Mouse (Mus musculus): Measurements from ENCODE around the gene Tmem170. TPM values are rescaled to one million over a fixed set of nuclear protein-coding genes. Genes with fewer than 3 reads are reported as not detected.
"Not testable (repeated sequence)": the region's sequence is repeated elsewhere in the genome, so short reads cannot be mapped to it uniquely, and the experiment has no call there.

The Tmem170 gene
- polyA plus RNA-seq, 1 experiment: not detected

DNA sequence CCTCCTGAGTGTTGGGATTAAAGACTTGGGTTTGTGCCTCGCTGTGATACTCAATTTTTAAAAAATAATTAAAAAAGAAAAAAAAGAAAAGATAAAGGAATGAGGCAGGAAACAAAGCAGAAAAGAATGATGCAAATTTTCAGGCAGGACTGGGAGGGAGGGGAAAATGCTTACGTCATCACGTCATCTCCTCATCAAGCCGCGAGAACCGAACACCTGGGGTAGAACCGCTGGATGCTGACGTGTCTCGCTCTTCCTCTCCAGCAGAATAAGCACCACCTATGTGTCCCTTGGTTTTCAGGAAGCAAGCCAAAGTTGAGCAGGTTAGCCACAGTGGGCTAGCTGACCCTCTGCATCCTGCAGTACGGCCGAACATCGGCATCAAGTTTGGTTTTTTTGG is 20.6 kb downstream of the Tmem170 start:
- H3K36me3 ChIP-seq (replicated peaks; ENCODE audit: low read length): peaks cover 2% of the 10 kb centered on the region
- peaks cover 2% of the 10 kb centered on the region for H3K27me3 ChIP-seq (replicated peaks)
- no peak overlapping the region for H3K4me3 ChIP-seq (replicated peaks)
- no peaks in the 10 kb centered on the region for H3K9me3 ChIP-seq
- TF ChIP-seq GATA1 (IDR thresholded peaks at IDR 0.05; ENCODE audit: borderline replicate concordance, low read length): no peak
- no peak for TF ChIP-seq FLI1 (IDR thresholded peaks at IDR 0.05; ENCODE audit: low read length)
- H3K4me1 ChIP-seq: peaks cover 28% of the 10 kb centered on the region

DNA sequence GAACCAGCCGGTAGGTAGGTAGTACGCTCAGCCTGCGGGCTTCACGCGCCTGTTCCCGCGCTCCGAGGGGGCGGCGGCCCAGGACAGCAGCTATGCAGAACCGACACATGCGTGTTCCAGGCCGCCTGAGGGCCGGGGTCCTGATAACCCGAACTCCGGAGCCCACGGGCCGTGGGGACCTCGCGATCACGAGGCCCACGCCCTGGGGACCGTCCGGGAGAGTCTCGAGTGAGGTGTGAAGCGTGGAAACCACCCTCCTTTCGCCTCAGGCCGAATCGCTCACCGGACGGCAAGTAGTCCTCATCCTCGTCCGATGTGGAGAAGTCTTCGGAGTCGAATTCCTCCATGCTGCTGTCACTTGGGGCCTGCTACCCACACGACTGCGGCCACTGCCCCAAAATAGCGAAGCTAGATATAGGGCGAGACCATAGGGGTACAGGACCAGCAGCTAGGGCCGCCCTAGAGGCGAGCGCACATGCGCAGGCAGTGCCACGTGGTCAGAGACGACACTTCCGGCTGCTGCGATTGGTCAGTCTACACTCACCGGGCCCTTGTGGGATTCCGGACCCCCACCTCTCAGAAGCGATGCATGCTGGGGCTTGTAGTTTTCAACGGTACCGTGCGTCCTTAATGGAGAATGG is 22.6 kb downstream of the Tmem170 start, which contains the start of gene Cfdp1:
TSS of gene Cfdp1 (minus strand) at position 431 of the 641 bp plus-strand sequence.
- Histone ChIP-seq H3K9me3 (no peaks in the 10 kb centered on the region), H3K4me3 (replicated peaks) (peak within 1 kb of the TSS; percentile 100), H3K36me3 (replicated peaks; ENCODE audit: low read length) (peaks cover 10% of the 10 kb centered on the region), H3K4me1 (peaks cover 40% of the 10 kb centered on the region), H3K27me3 (replicated peaks) (peaks cover 2% of the 10 kb centered on the region)
- TF ChIP-seq FLI1 (IDR thresholded peaks at IDR 0.05; ENCODE audit: low read length) (peak; percentile 50; the same call in 1 of the 2 replicates), GATA1 (IDR thresholded peaks at IDR 0.05; ENCODE audit: borderline replicate concordance, low read length) (no peak)

GRCm38 (mm10) chr8:111853219-111853618 is 23.3 kb downstream of the Tmem170 start:
- Histone ChIP-seq H3K4me3 (replicated peaks) (peak overlapping the region; percentile 100), H3K4me1 (peaks cover 48% of the 10 kb centered on the region)
- not testable (repeated sequence) for H3K9me3 ChIP-seq

DNA sequence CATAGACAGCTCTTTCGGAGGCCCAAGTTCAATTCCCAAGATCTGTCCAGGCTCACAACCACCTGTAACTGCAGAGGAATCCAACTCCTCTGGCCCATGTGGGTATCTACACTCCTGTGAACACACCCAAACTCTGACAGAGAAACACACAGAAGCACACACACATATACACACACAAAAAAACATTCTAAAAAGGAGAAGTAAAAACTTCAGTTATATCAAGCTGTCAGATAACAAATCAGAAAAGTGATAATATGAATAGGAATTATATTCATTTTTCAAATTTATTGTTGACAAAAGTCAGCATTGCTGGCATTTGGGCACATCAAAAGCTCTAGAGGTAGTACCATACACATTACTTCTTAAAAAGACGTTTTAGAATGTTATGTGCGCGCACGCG is 29.8 kb downstream of the Tmem170 start:
- H3K36me3 ChIP-seq (replicated peaks; ENCODE audit: low read length): peaks cover 47% of the 10 kb centered on the region
- H3K4me3 ChIP-seq (replicated peaks): no peak overlapping the region
- TF ChIP-seq GATA1 (IDR thresholded peaks at IDR 0.05; ENCODE audit: borderline replicate concordance, low read length) (no peak), FLI1 (IDR thresholded peaks at IDR 0.05; ENCODE audit: low read length) (no peak)
- H3K4me1 ChIP-seq: peaks cover 33% of the 10 kb centered on the region
- no peaks in the 10 kb centered on the region for H3K9me3 ChIP-seq
- H3K27me3 ChIP-seq (replicated peaks): no peaks in the 10 kb centered on the region

More at GRCm38 (mm10) chr8:111853219-111853618, 23.3 kb downstream of the Tmem170 start:
- peaks cover 12% of the 10 kb centered on the region for H3K36me3 ChIP-seq (replicated peaks; ENCODE audit: low read length)
- not testable (repeated sequence) for H3K27me3 ChIP-seq (replicated peaks)

DNA sequence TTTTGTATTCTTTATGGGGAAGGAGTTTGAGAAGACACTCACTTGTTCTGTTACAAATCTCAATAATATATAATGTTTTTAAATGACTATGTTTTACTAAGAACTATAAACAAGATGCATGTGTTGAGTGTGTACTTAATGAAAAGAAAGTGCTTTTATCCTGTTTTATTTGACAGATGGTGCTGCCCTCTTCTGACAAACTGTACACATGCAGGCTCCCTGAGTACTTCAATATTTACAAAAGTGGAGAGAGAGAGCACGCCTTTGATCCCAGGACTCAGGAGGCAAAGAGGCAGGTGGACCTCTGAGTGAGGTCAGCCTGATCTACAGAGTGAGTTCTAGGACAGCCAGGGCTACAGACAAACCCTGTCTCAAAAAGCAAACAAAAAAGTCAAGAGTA is 41.0 kb downstream of the Tmem170 start:
- no peaks in the 10 kb centered on the region for H3K27me3 ChIP-seq (replicated peaks)
- H3K9me3 ChIP-seq: no peaks in the 10 kb centered on the region
- no peak for TF ChIP-seq GATA1 (IDR thresholded peaks at IDR 0.05; ENCODE audit: borderline replicate concordance, low read length)
- TF ChIP-seq FLI1 (IDR thresholded peaks at IDR 0.05; ENCODE audit: low read length): no peak
- H3K36me3 ChIP-seq (replicated peaks; ENCODE audit: low read length): peaks cover 76% of the 10 kb centered on the region
- H3K4me1 ChIP-seq: peaks cover 3% of the 10 kb centered on the region
- no peak overlapping the region for H3K4me3 ChIP-seq (replicated peaks)

DNA sequence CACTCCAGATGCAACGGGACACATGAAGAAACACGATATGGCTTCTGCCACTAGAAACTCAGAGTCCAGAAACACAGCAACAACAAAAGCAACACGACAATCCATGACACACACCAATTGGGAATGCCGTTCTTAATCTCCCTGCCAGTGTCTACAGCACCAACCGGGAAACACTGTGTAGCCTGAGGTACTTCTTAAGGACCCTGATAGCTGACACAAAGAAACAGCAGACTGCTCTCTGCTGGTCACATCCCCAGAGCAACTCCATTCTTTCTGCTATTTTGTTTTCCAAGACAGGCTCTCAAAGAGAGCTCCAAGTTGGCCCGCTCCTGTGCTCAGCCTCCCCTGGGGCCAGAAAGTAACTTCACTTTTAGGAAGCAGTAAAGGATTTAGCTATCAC is 42.5 kb downstream of the Tmem170 start:
- Histone ChIP-seq H3K9me3 (no peaks in the 10 kb centered on the region), H3K4me3 (replicated peaks) (no peak overlapping the region), H3K36me3 (replicated peaks; ENCODE audit: low read length) (peaks cover 79% of the 10 kb centered on the region), H3K27me3 (replicated peaks) (no peaks in the 10 kb centered on the region), H3K4me1 (peaks cover 3% of the 10 kb centered on the region)
- no peak for TF ChIP-seq FLI1 (IDR thresholded peaks at IDR 0.05; ENCODE audit: low read length)
- no peak for TF ChIP-seq GATA1 (IDR thresholded peaks at IDR 0.05; ENCODE audit: borderline replicate concordance, low read length)

DNA sequence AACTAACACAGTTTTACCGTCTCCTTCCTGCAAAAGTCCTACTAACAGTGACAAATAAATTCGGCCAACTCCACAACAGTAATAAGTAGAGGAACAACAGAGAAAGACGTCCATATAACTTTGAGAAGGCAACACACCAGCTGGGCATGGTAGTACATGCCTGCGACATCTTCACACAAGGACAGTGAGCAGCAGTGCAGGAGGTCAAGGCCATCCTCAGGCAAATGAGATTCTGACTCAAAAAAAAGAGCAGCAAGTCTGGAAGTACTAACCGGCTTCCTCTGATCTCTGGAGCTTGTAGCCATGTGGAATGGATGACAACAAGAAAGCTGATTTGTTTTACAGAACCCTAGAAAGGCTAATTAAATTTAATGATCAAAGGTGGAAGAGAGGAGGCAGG is 43.6 kb downstream of the Tmem170 start:
- H3K36me3 ChIP-seq (replicated peaks; ENCODE audit: low read length): peaks cover 82% of the 10 kb centered on the region
- H3K9me3 ChIP-seq: no peaks in the 10 kb centered on the region
- H3K4me1 ChIP-seq: peaks cover 3% of the 10 kb centered on the region
- TF ChIP-seq GATA1 (IDR thresholded peaks at IDR 0.05; ENCODE audit: borderline replicate concordance, low read length) (no peak), FLI1 (IDR thresholded peaks at IDR 0.05; ENCODE audit: low read length) (no peak)
- no peaks in the 10 kb centered on the region for H3K27me3 ChIP-seq (replicated peaks)
- H3K4me3 ChIP-seq (replicated peaks): no peak overlapping the region

DNA sequence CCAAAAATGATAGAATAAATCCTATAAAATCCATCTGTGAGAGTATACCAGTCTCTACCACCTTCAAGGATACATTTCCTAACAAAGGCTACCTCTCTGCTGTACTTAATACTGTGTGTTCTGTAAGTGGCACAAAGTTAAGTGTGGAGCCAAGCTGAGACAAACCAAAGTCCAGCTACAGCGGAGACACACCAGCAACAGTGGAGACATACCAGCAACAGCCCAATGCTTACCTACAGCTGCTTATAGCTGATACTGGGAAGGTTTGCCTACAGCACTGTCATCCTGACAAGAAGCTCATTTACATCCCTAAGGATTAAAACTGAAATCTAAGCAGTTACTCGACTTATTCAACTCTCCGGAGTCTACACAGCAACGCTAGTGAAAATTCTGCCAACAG is 44.6 kb downstream of the Tmem170 start:
- Histone ChIP-seq H3K4me3 (replicated peaks) (no peak overlapping the region), H3K9me3 (no peaks in the 10 kb centered on the region), H3K4me1 (peaks cover 3% of the 10 kb centered on the region), H3K27me3 (replicated peaks) (no peaks in the 10 kb centered on the region), H3K36me3 (replicated peaks; ENCODE audit: low read length) (peaks cover 80% of the 10 kb centered on the region)
- no peak for TF ChIP-seq GATA1 (IDR thresholded peaks at IDR 0.05; ENCODE audit: borderline replicate concordance, low read length)
- TF ChIP-seq FLI1 (IDR thresholded peaks at IDR 0.05; ENCODE audit: low read length): no peak

- Histone ChIP-seq H3K4me1 (no peaks in the 10 kb centered on the region), H3K9me3 (no peaks in the 10 kb centered on the region; the same call in 1 of the 2 replicates), H3K36me3 (replicated peaks; ENCODE audit: low read length) (peaks cover 81% of the 10 kb centered on the region), H3K27me3 (replicated peaks) (no peaks in the 10 kb centered on the region), H3K4me3 (replicated peaks) (no peak overlapping the region)
- TF ChIP-seq FLI1 (IDR thresholded peaks at IDR 0.05; ENCODE audit: low read length): no peak
- TF ChIP-seq GATA1 (IDR thresholded peaks at IDR 0.05; ENCODE audit: borderline replicate concordance, low read length): no peak
Measured at GRCm38 (mm10) chr8:111828595-111828994, 48.0 kb downstream of the Tmem170 start.

DNA sequence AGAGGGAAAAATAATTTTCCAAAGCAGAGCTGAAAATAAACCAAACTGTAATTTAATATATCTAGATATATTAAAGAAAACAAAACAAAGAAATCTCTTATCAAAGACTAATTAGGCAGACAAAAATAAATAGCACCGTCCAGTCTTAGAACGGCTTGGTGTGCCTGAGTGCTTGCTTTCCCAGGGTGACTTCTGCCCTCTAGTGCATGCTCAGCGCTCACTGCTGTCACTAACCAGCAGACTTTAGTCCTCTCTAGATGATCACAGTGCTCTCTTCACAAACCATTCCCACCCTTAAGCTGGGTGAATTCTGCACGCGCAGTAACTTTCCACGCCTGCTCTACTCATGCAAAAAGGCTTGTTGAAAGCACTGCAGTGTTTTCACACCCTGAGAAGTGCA is 51.3 kb downstream of the Tmem170 start:
- Histone ChIP-seq H3K9me3 (no peaks in the 10 kb centered on the region; the same call in 1 of the 2 replicates), H3K27me3 (replicated peaks) (peaks cover 20% of the 10 kb centered on the region), H3K36me3 (replicated peaks; ENCODE audit: low read length) (peaks cover 58% of the 10 kb centered on the region), H3K4me1 (peaks cover 15% of the 10 kb centered on the region), H3K4me3 (replicated peaks) (no peak overlapping the region)
- TF ChIP-seq FLI1 (IDR thresholded peaks at IDR 0.05; ENCODE audit: low read length): no peak
- no peak for TF ChIP-seq GATA1 (IDR thresholded peaks at IDR 0.05; ENCODE audit: borderline replicate concordance, low read length)
